Mouse (Mus musculus) testis, adult 2 months (tissue): Measurements from ENCODE around the gene Kctd20. TPM values are rescaled to one million over a fixed set of nuclear protein-coding genes. Genes with fewer than 3 reads are reported as not detected.
A peak's percentile ranks its signal among the peaks of the same experiment; 100 is the strongest.

Source experiments
- H3K27ac ChIP-seq: fragments of 200-500 bp; 2 replicates; pipeline ENCODE4 v1.5.1; 2012; ENCODE audit warnings: low read depth, low read length; ENCODE audit not compliant: control insufficient read depth, insufficient read depth
- H3K27me3 ChIP-seq: fragments of 200-500 bp; 2 replicates; pipeline ENCODE4 v1.6.1; 2012; ENCODE audit warnings: mild to moderate bottlenecking, low read length, moderate library complexity; ENCODE audit not compliant: control insufficient read depth, insufficient read depth
- H3K36me3 ChIP-seq: fragments of 200-500 bp; 2 replicates; pipeline ENCODE4 v1.6.1; 2012; ENCODE audit warnings: mild to moderate bottlenecking, low read length; ENCODE audit not compliant: control insufficient read depth, insufficient read depth
- H3K4me1 ChIP-seq: fragments of 200-500 bp; 2 replicates; pipeline ENCODE4 v1.6.1; 2012; ENCODE audit warnings: low read length; ENCODE audit not compliant: control insufficient read depth, insufficient read depth
- H3K4me3 ChIP-seq: fragments of 200-500 bp; 2 replicates; pipeline ENCODE4 v1.5.1; 2012; ENCODE audit warnings: low read depth, mild to moderate bottlenecking, low read length, moderate library complexity, mixed read lengths; ENCODE audit not compliant: control insufficient read depth
- CTCF ChIP-seq: fragments of 200-500 bp; IDR thresholded peaks from 2 replicates; pipeline ENCODE4 v1.5.1; 2012; ENCODE audit warnings: low read depth, mild to moderate bottlenecking, inconsistent platforms, low read length, moderate library complexity; ENCODE audit not compliant: control insufficient read depth, insufficient read depth, insufficient replicate concordance
- POLR2A ChIP-seq: fragments of 200-500 bp; IDR thresholded peaks from 2 replicates; pipeline ENCODE4 v1.6.1; 2012; ENCODE audit warnings: low read depth, mild to moderate bottlenecking, inconsistent platforms, low read length, moderate library complexity; ENCODE audit not compliant: control insufficient read depth
- polyA plus RNA-seq: library from polyadenylated mRNA; depleted of rRNA; stranded (reverse); fragments of >200 nt; gene quantifications from 2 replicates; pipeline ENCODE4 v1.2.3, GENCODE M21; 2012

Gene Kctd20
- polyA plus RNA-seq, 1 experiment = 34.2 TPM

GRCm38 (mm10) chr17:28944481-28944880 lies 7.3 kb upstream of the Kctd20 start:
- H3K4me3 ChIP-seq = no peak overlapping the region
- no peaks in the 10 kb centered on the region for H3K27me3 ChIP-seq
- TF ChIP-seq CTCF (no peak), POLR2A (no peak)

GRCm38 (mm10) chr17:28947011-28947939 lies 4.5 kb upstream of the Kctd20 start:
- H3K4me1 ChIP-seq = peaks cover 5% of the 10 kb centered on the region
- TF ChIP-seq CTCF (peak; percentile 55; the same call in 1 of the 2 replicates), POLR2A (no peak)
- H3K27ac ChIP-seq = no peak overlapping the region
- no peak overlapping the region for H3K4me3 ChIP-seq
- H3K36me3 ChIP-seq = no peaks in the 10 kb centered on the region
- no peaks in the 10 kb centered on the region for H3K27me3 ChIP-seq

More at GRCm38 (mm10) chr17:28944481-28944880, 7.3 kb upstream of the Kctd20 start:
- Histone ChIP-seq H3K36me3 (no peaks in the 10 kb centered on the region), H3K27ac (no peak overlapping the region), H3K4me1 (peaks cover 17% of the 10 kb centered on the region)

GRCm38 (mm10) chr17:28948661-28949060 lies 3.1 kb upstream of the Kctd20 start:
- Histone ChIP-seq H3K4me3 (no peak overlapping the region), H3K27ac (no peak overlapping the region), H3K4me1 (peaks cover 9% of the 10 kb centered on the region), H3K36me3 (no peaks in the 10 kb centered on the region), H3K27me3 (no peaks in the 10 kb centered on the region)
- TF ChIP-seq CTCF (no peak), POLR2A (no peak)

GRCm38 (mm10) chr17:28950751-28951150 lies 999 bp upstream of the Kctd20 start:
- no peak for TF ChIP-seq CTCF
- no peak for TF ChIP-seq POLR2A
- H3K36me3 ChIP-seq = no peaks in the 10 kb centered on the region
- no peak overlapping the region; the same call in 1 of the 2 replicates for H3K4me3 ChIP-seq
- no peaks in the 10 kb centered on the region for H3K27me3 ChIP-seq
- H3K4me1 ChIP-seq = peaks cover 9% of the 10 kb centered on the region
- no peak overlapping the region for H3K27ac ChIP-seq

GRCm38 (mm10) chr17:28953251-28953650 lies 1.5 kb downstream of the Kctd20 start:
- Histone ChIP-seq H3K4me1 (peaks cover 6% of the 10 kb centered on the region), H3K36me3 (no peaks in the 10 kb centered on the region), H3K27me3 (no peaks in the 10 kb centered on the region), H3K4me3 (peak overlapping the region; percentile 93), H3K27ac (peak overlapping the region; percentile 80)
- TF ChIP-seq POLR2A (no peak), CTCF (no peak)

GRCm38 (mm10) chr17:28954416-28954815 lies 2.7 kb downstream of the Kctd20 start:
- H3K4me3 ChIP-seq = peak overlapping the region; percentile 93
- H3K36me3 ChIP-seq = no peaks in the 10 kb centered on the region
- H3K27ac ChIP-seq = no peak overlapping the region
- TF ChIP-seq CTCF = no peak
- no peaks in the 10 kb centered on the region for H3K27me3 ChIP-seq
- H3K4me1 ChIP-seq = peaks cover 6% of the 10 kb centered on the region

GRCm38 (mm10) chr17:28960597-28960996 lies 8.8 kb downstream of the Kctd20 start:
- no peaks in the 10 kb centered on the region for H3K4me1 ChIP-seq
- TF ChIP-seq CTCF (no peak), POLR2A (no peak)
- H3K36me3 ChIP-seq = peaks cover 2% of the 10 kb centered on the region; the same call in 1 of the 2 replicates
- no peak overlapping the region for H3K4me3 ChIP-seq
- no peaks in the 10 kb centered on the region for H3K27me3 ChIP-seq
- no peak overlapping the region for H3K27ac ChIP-seq

- Histone ChIP-seq H3K4me1 (no peaks in the 10 kb centered on the region), H3K27me3 (no peaks in the 10 kb centered on the region), H3K4me3 (no peak overlapping the region), H3K27ac (no peak overlapping the region), H3K36me3 (peaks cover 2% of the 10 kb centered on the region; the same call in 1 of the 2 replicates)
- TF ChIP-seq POLR2A (no peak), CTCF (no peak)
Measured at GRCm38 (mm10) chr17:28961596-28961995, 9.8 kb downstream of the Kctd20 start.
